Mouse (Mus musculus) liver, embryonic 16.5 days (tissue): ENCODE results near the gene Apeh. TPM values are rescaled to one million over a fixed set of nuclear protein-coding genes. Genes with fewer than 3 reads are reported as not detected.

Experiments used
- ATAC-seq: fragments of 200-750 bp; cut with Nextera tagmentation; 2 replicates; pipeline ENCODE4 v1.8.0; 2017; ENCODE audit warnings: low read depth, mild to moderate bottlenecking, moderate number of reproducible peaks, moderate library complexity
- H3K27ac ChIP-seq: fragments of 300-500 bp; sonication (generic); 2 replicates; pipeline ENCODE4 v1.5.1; 2014; ENCODE audit warnings: mild to moderate bottlenecking, low read length
- H3K27me3 ChIP-seq: fragments of 300-500 bp; sonication (generic); 2 replicates; pipeline ENCODE4 v1.6.1; 2014; ENCODE audit warnings: low read depth, low read length, mixed read lengths; ENCODE audit not compliant: control insufficient read depth, insufficient read depth
- H3K36me3 ChIP-seq: fragments of 300-500 bp; sonication (generic); 2 replicates; pipeline ENCODE4 v1.6.1; 2014; ENCODE audit warnings: mild to moderate bottlenecking; ENCODE audit not compliant: control insufficient read depth, insufficient read depth
- H3K4me1 ChIP-seq: fragments of 300-500 bp; sonication (generic); 2 replicates; pipeline ENCODE4 v1.6.1; 2014; ENCODE audit warnings: low read depth, low read length, mixed read lengths; ENCODE audit not compliant: control insufficient read depth
- H3K4me2 ChIP-seq: fragments of 300-500 bp; sonication (generic); 2 replicates; pipeline ENCODE4 v1.6.1; 2014; ENCODE audit warnings: low read depth, low read length, mixed read lengths
- H3K4me3 ChIP-seq: fragments of 300-500 bp; sonication (generic); 2 replicates; pipeline ENCODE4 v1.5.1; 2014; ENCODE audit warnings: low read depth, mild to moderate bottlenecking, low read length
- H3K9ac ChIP-seq: fragments of 300-500 bp; sonication (generic); 2 replicates; pipeline ENCODE4 v1.6.1; 2014; ENCODE audit warnings: low read depth, low read length
- H3K9me3 ChIP-seq: fragments of 300-500 bp; sonication (generic); replicated peaks from 2 replicates; pipeline ENCODE4 v1.6.1; 2016; ENCODE audit warnings: low read length; ENCODE audit not compliant: control insufficient read depth
- WGBS: fragments of 180-500 bp; shearing (Covaris S2); extraction: QIAGEN DNeasy Blood & Tissue Kit; methylation state at CpG from one replicate; pipeline ENCODE4 v1.1.7; 2014; ENCODE audit not compliant: insufficient replicate concordance; 5-methylcytosine and 5-hydroxymethylcytosine counted together
- polyA plus RNA-seq: library from polyadenylated mRNA; unstranded; fragments of >200 nt; fragmentation: Nextera tagmentation; extraction: Ambion mirVana; gene quantifications from 2 replicates; pipeline ENCODE4 v1.2.1, GENCODE M21; 2015

Gene Apeh
- polyA plus RNA-seq, 1 experiment from 2014 or later = 172 TPM

GRCm38 (mm10) chr9:108073141-108073930, 21.1 kb downstream of the Apeh start:
- Histone ChIP-seq H3K27me3 (no peaks in the 10 kb centered on the region), H3K27ac (no peak overlapping the region), H3K4me1 (peaks cover 23% of the 10 kb centered on the region), H3K4me3 (no peak overlapping the region), H3K4me2 (no peak overlapping the region), H3K9me3 (no peaks in the 10 kb centered on the region), H3K36me3 (peaks cover 65% of the 10 kb centered on the region), H3K9ac (no peak overlapping the region)
- no peak for ATAC-seq
- 77% methylated on average over 7 of the region's 7 CpGs for WGBS

- ATAC-seq = no peak
Observed at GRCm38 (mm10) chr9:108072481-108072924, 21.9 kb downstream of the Apeh start.

DNA sequence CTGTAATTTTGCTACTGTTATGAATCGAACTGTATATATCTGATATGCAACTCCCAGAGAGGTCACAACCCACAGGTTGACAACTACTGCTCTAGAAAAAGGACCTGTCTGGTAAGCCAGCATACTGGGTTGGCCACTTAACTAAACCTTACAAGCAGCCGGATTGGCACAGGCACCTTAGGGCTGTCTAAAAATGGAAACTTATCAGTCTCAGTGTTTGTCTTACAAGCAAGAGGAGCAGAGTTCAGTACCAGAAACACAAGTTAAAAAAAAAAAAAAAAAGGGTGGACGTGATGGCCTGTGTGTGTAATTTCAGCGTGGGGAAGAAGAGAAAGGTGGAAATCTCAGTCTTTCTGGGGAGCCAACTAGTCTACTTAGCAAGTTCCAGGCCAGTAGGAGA, 22.6 kb downstream of the Apeh start:
- Histone ChIP-seq H3K9me3 (no peaks in the 10 kb centered on the region), H3K9ac (no peak overlapping the region), H3K4me1 (peaks cover 13% of the 10 kb centered on the region), H3K4me3 (no peak overlapping the region), H3K27ac (no peak overlapping the region), H3K4me2 (no peak overlapping the region), H3K27me3 (no peaks in the 10 kb centered on the region), H3K36me3 (peaks cover 71% of the 10 kb centered on the region)
- WGBS = 74% methylated on average over 4 of the region's 4 CpGs
- no peak for ATAC-seq

More at GRCm38 (mm10) chr9:108072481-108072924, 21.9 kb downstream of the Apeh start:
- Histone ChIP-seq H3K27ac (no peak overlapping the region), H3K36me3 (peaks cover 71% of the 10 kb centered on the region), H3K4me2 (no peak overlapping the region), H3K27me3 (no peaks in the 10 kb centered on the region), H3K9ac (no peak overlapping the region), H3K4me3 (no peak overlapping the region), H3K9me3 (no peaks in the 10 kb centered on the region), H3K4me1 (peaks cover 20% of the 10 kb centered on the region)
- WGBS = 87% methylated on average over 9 of the region's 9 CpGs

DNA sequence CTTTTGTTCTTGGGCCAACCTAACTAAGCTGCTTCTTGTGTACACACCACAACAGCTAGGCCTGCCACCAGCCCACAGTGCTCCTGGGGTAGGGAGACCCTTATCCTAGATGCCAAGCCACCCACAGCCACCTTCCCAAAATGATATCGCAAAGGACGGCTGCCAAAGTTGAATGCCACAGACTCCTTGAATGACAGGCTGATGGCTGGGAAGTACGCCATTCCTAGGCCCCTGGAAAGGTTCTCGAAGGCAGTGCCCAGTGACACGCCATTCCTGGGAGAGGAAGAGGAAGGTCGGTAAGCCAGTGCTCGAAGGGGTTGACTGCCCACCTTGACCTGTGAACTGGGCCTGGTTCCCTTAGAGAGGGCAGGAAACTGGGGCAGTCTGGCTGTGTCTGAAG, 24.9 kb downstream of the Apeh start:
- H3K4me2 ChIP-seq = no peak overlapping the region
- H3K4me1 ChIP-seq = peaks cover 13% of the 10 kb centered on the region
- 91% methylated on average over 7 of the region's 7 CpGs for WGBS
- H3K27me3 ChIP-seq = no peaks in the 10 kb centered on the region
- no peaks in the 10 kb centered on the region for H3K9me3 ChIP-seq
- no peak overlapping the region for H3K4me3 ChIP-seq
- H3K27ac ChIP-seq = no peak overlapping the region
- no peak for ATAC-seq
- peaks cover 89% of the 10 kb centered on the region for H3K36me3 ChIP-seq
- H3K9ac ChIP-seq = no peak overlapping the region

DNA sequence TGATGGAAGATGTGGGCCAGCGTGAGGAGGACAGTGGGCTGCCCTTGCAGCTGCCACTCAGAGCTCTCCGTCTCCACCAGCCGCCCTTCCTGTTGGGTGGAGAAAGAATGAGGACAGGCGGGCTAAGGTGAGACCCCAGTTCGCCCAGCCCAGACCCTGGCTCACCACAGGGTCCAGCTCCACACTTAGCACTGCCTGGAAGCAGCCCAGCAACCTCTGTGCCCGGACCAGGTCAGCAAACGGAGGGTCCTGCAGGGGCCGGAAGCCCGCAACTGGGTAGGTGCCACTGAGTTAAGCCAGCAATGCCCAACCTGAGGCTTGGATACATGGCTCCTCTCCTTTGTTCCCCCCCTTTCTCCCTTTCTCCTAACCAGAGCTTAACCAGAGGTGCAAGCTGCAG, 25.4 kb downstream of the Apeh start:
- Histone ChIP-seq H3K27ac (no peak overlapping the region), H3K4me3 (no peak overlapping the region), H3K9me3 (no peaks in the 10 kb centered on the region), H3K9ac (no peak overlapping the region), H3K36me3 (peaks cover 94% of the 10 kb centered on the region), H3K4me1 (peaks cover 13% of the 10 kb centered on the region), H3K27me3 (no peaks in the 10 kb centered on the region), H3K4me2 (no peak overlapping the region)
- WGBS = 95% methylated on average over 9 of the region's 9 CpGs
- no peak for ATAC-seq

GRCm38 (mm10) chr9:108067900-108068299, 26.5 kb downstream of the Apeh start:
- H3K27ac ChIP-seq = no peak overlapping the region
- peak overlapping the region; percentile 18; the same call in 1 of the 2 replicates for H3K9ac ChIP-seq
- peak; percentile 49 for ATAC-seq
- no peaks in the 10 kb centered on the region for H3K9me3 ChIP-seq
- peaks cover 5% of the 10 kb centered on the region for H3K4me1 ChIP-seq
- H3K27me3 ChIP-seq = no peaks in the 10 kb centered on the region
- no peak overlapping the region for H3K4me3 ChIP-seq
- peaks cover 98% of the 10 kb centered on the region for H3K36me3 ChIP-seq
- H3K4me2 ChIP-seq = no peak overlapping the region
- WGBS = 23% methylated on average over 8 of the region's 8 CpGs

DNA sequence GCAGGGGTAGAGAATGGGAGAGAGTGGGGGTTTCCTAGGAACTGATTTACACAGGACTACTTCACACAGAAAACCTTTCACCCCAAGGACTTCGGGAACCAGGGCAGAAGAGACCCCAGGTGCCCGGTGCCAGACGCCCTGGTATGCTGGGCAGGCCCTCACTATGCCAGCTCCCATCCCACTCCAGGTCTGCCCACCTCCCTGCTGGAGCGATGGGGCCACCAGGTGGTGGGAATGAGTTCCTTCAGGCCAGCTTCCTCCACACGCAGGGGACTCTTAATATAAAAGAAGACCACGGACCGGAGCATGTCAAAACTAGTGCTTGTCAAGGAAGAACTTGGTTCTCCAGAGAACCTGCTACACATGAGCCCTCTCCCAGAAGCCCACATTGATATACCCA, 27.2 kb downstream of the Apeh start:
- Histone ChIP-seq H3K4me1 (peaks cover 5% of the 10 kb centered on the region), H3K36me3 (peaks cover 100% of the 10 kb centered on the region), H3K9me3 (no peaks in the 10 kb centered on the region), H3K27ac (no peak overlapping the region), H3K9ac (no peak overlapping the region), H3K27me3 (no peaks in the 10 kb centered on the region), H3K4me2 (no peak overlapping the region), H3K4me3 (no peak overlapping the region)
- WGBS = 92% methylated on average over 7 of the region's 7 CpGs
- ATAC-seq = no peak

GRCm38 (mm10) chr9:108065491-108066011, 28.9 kb downstream of the Apeh start:
- Histone ChIP-seq H3K27ac (no peak overlapping the region), H3K36me3 (peaks cover 100% of the 10 kb centered on the region)
- ATAC-seq = peak; percentile 62

GRCm38 (mm10) chr9:108063361-108063760, 31.0 kb downstream of the Apeh start:
- WGBS = 81% methylated on average over 12 of the region's 12 CpGs
- H3K27me3 ChIP-seq = no peaks in the 10 kb centered on the region
- no peaks in the 10 kb centered on the region for H3K9me3 ChIP-seq
- H3K4me3 ChIP-seq = no peak overlapping the region
- H3K4me1 ChIP-seq = peaks cover 3% of the 10 kb centered on the region
- H3K9ac ChIP-seq = no peak overlapping the region
- ATAC-seq = no peak
- no peak overlapping the region for H3K4me2 ChIP-seq
- H3K27ac ChIP-seq = no peak overlapping the region
- peaks cover 100% of the 10 kb centered on the region for H3K36me3 ChIP-seq

More at GRCm38 (mm10) chr9:108065491-108066011, 28.9 kb downstream of the Apeh start:
- H3K4me3 ChIP-seq = no peak overlapping the region
- 30% methylated on average over 5 of the region's 5 CpGs for WGBS
- peaks cover 3% of the 10 kb centered on the region for H3K4me1 ChIP-seq
- H3K27me3 ChIP-seq = no peaks in the 10 kb centered on the region
- H3K9ac ChIP-seq = no peak overlapping the region
- H3K9me3 ChIP-seq = no peaks in the 10 kb centered on the region
- H3K4me2 ChIP-seq = no peak overlapping the region
